Mouse (Mus musculus): ENCODE data around the gene Adam1a.

Adam1a gene

GRCm38 (mm10) chr5:121477680-121478079, 67.6 kb downstream of the Adam1a start:
- no peak for DNase-seq

GRCm38 (mm10) chr5:121476040-121476439, 69.2 kb downstream of the Adam1a start:
- no peak for DNase-seq

- no peak for DNase-seq
These were observed 70.7 kb downstream of the Adam1a start for GRCm38 (mm10) chr5:121474610-121475009.

- no peak for DNase-seq
These were observed 72.9 kb downstream of the Adam1a start for GRCm38 (mm10) chr5:121472411-121472810.

GRCm38 (mm10) chr5:121469566-121469965, 75.7 kb downstream of the Adam1a start:
- DNase-seq, result no peak
